Mouse (Mus musculus): ENCODE data around the gene Kcnk3. TPM values are rescaled to one million over a fixed set of nuclear protein-coding genes. Genes with fewer than 3 reads are reported as not detected.
A peak's percentile ranks its signal among the peaks of the same experiment; 100 is the strongest.

The Kcnk3 gene
- polyA plus RNA-seq, 1 experiment from 2014 or later, result 16.5 TPM

- H3K27ac ChIP-seq, result no peak overlapping the region
- H3K4me1 ChIP-seq (replicated peaks), result peaks cover 20% of the 10 kb centered on the region
- no peaks in the 10 kb centered on the region for H3K36me3 ChIP-seq
- no peak overlapping the region for H3K4me2 ChIP-seq
- ATAC-seq (replicated peaks; ENCODE audit: insufficient number of reproducible peaks, insufficient read depth, low FRiP score, low read depth), result no peak
- H3K4me3 ChIP-seq, result no peak overlapping the region
- 80% methylated on average over 1 of the region's 1 CpGs for WGBS
- no peaks in the 10 kb centered on the region for H3K27me3 ChIP-seq
- H3K9ac ChIP-seq, result no peak overlapping the region
- H3K9me3 ChIP-seq (replicated peaks), result no peaks in the 10 kb centered on the region
Measured at GRCm38 (mm10) chr5:30568479-30568878, 19.5 kb upstream of the Kcnk3 start.

- H3K9me3 ChIP-seq (replicated peaks), result no peaks in the 10 kb centered on the region
- no peak overlapping the region for H3K4me2 ChIP-seq
- no peak overlapping the region for H3K9ac ChIP-seq
- H3K4me1 ChIP-seq (replicated peaks), result peaks cover 40% of the 10 kb centered on the region
- H3K4me3 ChIP-seq, result no peak overlapping the region
- H3K36me3 ChIP-seq, result no peaks in the 10 kb centered on the region
- H3K27ac ChIP-seq, result peak overlapping the region; percentile 74
- ATAC-seq (replicated peaks; ENCODE audit: insufficient number of reproducible peaks, insufficient read depth, low FRiP score, low read depth), result peak; percentile 47
- WGBS, result 28% methylated on average over 5 of the region's 5 CpGs
- no peaks in the 10 kb centered on the region for H3K27me3 ChIP-seq
Measured at GRCm38 (mm10) chr5:30571820-30572219, 16.1 kb upstream of the Kcnk3 start.

DNA sequence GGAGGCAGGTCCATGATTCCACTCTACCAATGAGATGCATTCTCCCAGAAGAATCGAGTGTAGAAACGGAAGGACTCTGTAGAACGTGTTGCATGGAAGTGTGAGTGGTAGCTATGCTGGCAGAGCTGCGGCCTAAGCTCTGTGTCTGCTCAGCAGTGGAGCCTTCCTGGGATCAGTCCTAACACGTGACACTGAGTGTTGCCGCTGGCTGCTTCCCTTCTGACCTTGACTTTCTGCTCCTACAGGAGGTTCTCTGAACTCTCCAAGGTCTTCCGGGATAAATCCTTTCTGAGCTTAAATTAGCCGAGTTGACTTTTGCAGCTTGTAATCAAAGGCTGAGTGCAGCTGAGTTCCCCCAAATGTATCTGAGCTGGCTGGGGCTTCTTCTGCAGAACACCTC is 13.6 kb upstream of the Kcnk3 start:
- Histone ChIP-seq H3K27me3 (no peaks in the 10 kb centered on the region), H3K4me1 (replicated peaks) (peaks cover 63% of the 10 kb centered on the region), H3K4me2 (no peak overlapping the region), H3K36me3 (no peaks in the 10 kb centered on the region), H3K9ac (no peak overlapping the region), H3K27ac (peak overlapping the region; percentile 51), H3K4me3 (no peak overlapping the region), H3K9me3 (replicated peaks) (no peaks in the 10 kb centered on the region)
- WGBS, result 63% methylated on average over 8 of the region's 8 CpGs
- no peak for ATAC-seq (replicated peaks; ENCODE audit: insufficient number of reproducible peaks, insufficient read depth, low FRiP score, low read depth)

GRCm38 (mm10) chr5:30576233-30576632 is 11.7 kb upstream of the Kcnk3 start:
- Histone ChIP-seq H3K27me3 (no peaks in the 10 kb centered on the region), H3K4me2 (no peak overlapping the region), H3K27ac (peak overlapping the region; percentile 20; the same call in 1 of the 2 replicates), H3K36me3 (no peaks in the 10 kb centered on the region), H3K9me3 (replicated peaks) (no peaks in the 10 kb centered on the region), H3K9ac (no peak overlapping the region), H3K4me1 (replicated peaks) (peaks cover 67% of the 10 kb centered on the region), H3K4me3 (no peak overlapping the region)
- no peak for ATAC-seq (replicated peaks; ENCODE audit: insufficient number of reproducible peaks, insufficient read depth, low FRiP score, low read depth)
- 84% methylated on average over 7 of the region's 7 CpGs for WGBS

- no peak overlapping the region for H3K4me2 ChIP-seq
- H3K4me1 ChIP-seq (replicated peaks), result peaks cover 67% of the 10 kb centered on the region
- no peaks in the 10 kb centered on the region for H3K27me3 ChIP-seq
- no peaks in the 10 kb centered on the region for H3K36me3 ChIP-seq
- no peak overlapping the region for H3K4me3 ChIP-seq
- 42% methylated on average over 9 of the region's 9 CpGs for WGBS
- no peaks in the 10 kb centered on the region for H3K9me3 ChIP-seq (replicated peaks)
- peak; percentile 64 for ATAC-seq (replicated peaks; ENCODE audit: insufficient number of reproducible peaks, insufficient read depth, low FRiP score, low read depth)
- peak overlapping the region; percentile 80 for H3K27ac ChIP-seq
- H3K9ac ChIP-seq, result 0 out of 2 replicates have a peak overlapping the region, but pooled peaks have one; percentile 20
Measured at GRCm38 (mm10) chr5:30577251-30577650, 10.7 kb upstream of the Kcnk3 start.

GRCm38 (mm10) chr5:30577654-30578310 is 10.2 kb upstream of the Kcnk3 start:
- no peaks in the 10 kb centered on the region for H3K9me3 ChIP-seq (replicated peaks)
- H3K9ac ChIP-seq, result no peak overlapping the region
- no peaks in the 10 kb centered on the region for H3K27me3 ChIP-seq
- WGBS, result 53% methylated on average over 12 of the region's 12 CpGs
- no peak overlapping the region for H3K4me2 ChIP-seq
- H3K4me1 ChIP-seq (replicated peaks), result peaks cover 68% of the 10 kb centered on the region
- peak overlapping the region; percentile 80 for H3K27ac ChIP-seq
- no peak overlapping the region for H3K4me3 ChIP-seq
- H3K36me3 ChIP-seq, result no peaks in the 10 kb centered on the region
- peak; percentile 33; the same call in 1 of the 2 replicates for ATAC-seq (replicated peaks; ENCODE audit: insufficient number of reproducible peaks, insufficient read depth, low FRiP score, low read depth)

- Histone ChIP-seq H3K27ac (peak overlapping the region; percentile 80), H3K4me3 (no peak overlapping the region), H3K9ac (no peak overlapping the region), H3K4me1 (replicated peaks) (peaks cover 71% of the 10 kb centered on the region), H3K36me3 (no peaks in the 10 kb centered on the region), H3K4me2 (no peak overlapping the region), H3K27me3 (no peaks in the 10 kb centered on the region), H3K9me3 (replicated peaks) (no peaks in the 10 kb centered on the region)
- ATAC-seq (replicated peaks; ENCODE audit: insufficient number of reproducible peaks, insufficient read depth, low FRiP score, low read depth), result no peak
- WGBS, result 52% methylated on average over 6 of the region's 6 CpGs
Measured at GRCm38 (mm10) chr5:30578445-30579080, 9.4 kb upstream of the Kcnk3 start.

GRCm38 (mm10) chr5:30580725-30581124 is 7.2 kb upstream of the Kcnk3 start:
- Histone ChIP-seq H3K27me3 (no peaks in the 10 kb centered on the region), H3K9me3 (replicated peaks) (no peaks in the 10 kb centered on the region), H3K27ac (no peak overlapping the region), H3K36me3 (no peaks in the 10 kb centered on the region), H3K9ac (no peak overlapping the region), H3K4me3 (no peak overlapping the region), H3K4me1 (replicated peaks) (peaks cover 63% of the 10 kb centered on the region), H3K4me2 (no peak overlapping the region)
- WGBS, result 66% methylated on average over 6 of the region's 6 CpGs
- ATAC-seq (replicated peaks; ENCODE audit: insufficient number of reproducible peaks, insufficient read depth, low FRiP score, low read depth), result no peak

DNA sequence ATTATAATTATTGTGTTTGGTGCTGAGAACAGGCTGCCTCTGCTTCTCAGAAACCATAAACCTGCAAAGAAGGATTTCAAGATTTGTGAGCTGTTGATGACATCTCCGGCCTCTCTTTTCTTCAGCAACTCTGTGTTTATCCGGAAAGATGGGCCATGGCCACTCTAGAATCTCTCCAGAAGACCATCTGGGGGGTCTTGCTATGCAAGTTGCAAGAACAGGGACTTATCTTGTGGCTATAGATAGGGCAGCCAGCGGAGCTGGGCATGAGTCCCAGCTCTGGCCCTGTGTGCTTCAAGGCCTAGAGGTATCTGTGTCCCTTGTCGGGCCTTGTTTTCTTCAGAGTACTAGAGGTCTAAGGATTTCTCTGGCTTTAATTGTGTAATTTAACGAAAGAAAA is 6.0 kb upstream of the Kcnk3 start:
- 36% methylated on average over 5 of the region's 5 CpGs for WGBS
- H3K9ac ChIP-seq, result no peak overlapping the region
- H3K27ac ChIP-seq, result peak overlapping the region; percentile 60
- no peaks in the 10 kb centered on the region for H3K9me3 ChIP-seq (replicated peaks)
- no peak for ATAC-seq (replicated peaks; ENCODE audit: insufficient number of reproducible peaks, insufficient read depth, low FRiP score, low read depth)
- no peaks in the 10 kb centered on the region for H3K36me3 ChIP-seq
- no peak overlapping the region for H3K4me2 ChIP-seq
- peaks cover 60% of the 10 kb centered on the region for H3K4me1 ChIP-seq (replicated peaks)
- H3K27me3 ChIP-seq, result no peaks in the 10 kb centered on the region
- no peak overlapping the region for H3K4me3 ChIP-seq

GRCm38 (mm10) chr5:30586616-30587015 is 1.4 kb upstream of the Kcnk3 start:
- Histone ChIP-seq H3K4me3 (no peak overlapping the region), H3K4me2 (0 out of 2 replicates have a peak overlapping the region, but pooled peaks have one; percentile 97), H3K4me1 (replicated peaks) (peaks cover 65% of the 10 kb centered on the region), H3K9ac (no peak overlapping the region; the same call in 1 of the 2 replicates), H3K27me3 (peaks cover 30% of the 10 kb centered on the region), H3K9me3 (replicated peaks) (no peaks in the 10 kb centered on the region), H3K36me3 (no peaks in the 10 kb centered on the region), H3K27ac (peak overlapping the region; percentile 84)
- ATAC-seq (replicated peaks; ENCODE audit: insufficient number of reproducible peaks, insufficient read depth, low FRiP score, low read depth), result no peak
- 66% methylated on average over 3 of the region's 3 CpGs for WGBS

GRCm38 (mm10) chr5:30587101-30587500 is 869 bp upstream of the Kcnk3 start:
- peak; percentile 16; the same call in 1 of the 2 replicates for ATAC-seq (replicated peaks; ENCODE audit: insufficient number of reproducible peaks, insufficient read depth, low FRiP score, low read depth)
- peaks cover 30% of the 10 kb centered on the region for H3K27me3 ChIP-seq
- H3K36me3 ChIP-seq, result no peaks in the 10 kb centered on the region
- H3K4me3 ChIP-seq, result peak overlapping the region; percentile 63; the same call in 1 of the 2 replicates
- H3K4me2 ChIP-seq, result peak overlapping the region; percentile 97
- H3K27ac ChIP-seq, result peak overlapping the region; percentile 84
- H3K9ac ChIP-seq, result no peak overlapping the region
- no peaks in the 10 kb centered on the region for H3K9me3 ChIP-seq (replicated peaks)
- 9% methylated on average over 2 of the region's 2 CpGs for WGBS
- H3K4me1 ChIP-seq (replicated peaks), result peaks cover 65% of the 10 kb centered on the region
